In genomic region chr9:121176350-121176749, GRCm38 (mm10) we compare ENCODE assay signal across 34 mouse cellular contexts.
"Had no signal": no experiment of that assay in that cellular context is flagged by ENCODE, and none has a peak within 500 bp of the region (broad histone marks: within the 10 kb centered on the region; RNA-seq: fewer than 3 reads in every experiment).

No protein-coding gene starts in this region.

- H3K36me3 ChIP-seq: heart, embryonic 12.5 days; heart, embryonic 15.5 days; hindbrain, embryonic 15.5 days; intestine, embryonic 15.5 days had no signal

- H3K27ac ChIP-seq: heart, embryonic 13.5 days; heart, embryonic 15.5 days; hindbrain, embryonic 10.5 days; hindbrain, embryonic 12.5 days; hindbrain, embryonic 13.5 days; hindbrain, embryonic 14.5 days; hindbrain, embryonic 15.5 days; hindbrain, postnatal 0 days; intestine, embryonic 15.5 days; kidney, embryonic 15.5 days; kidney, postnatal 0 days; layer of hippocampus, adult 2 months; left cerebral cortex, adult 2 months had no signal

- ATAC-seq: hindbrain, embryonic 16.5 days; hindbrain, postnatal 0 days; inflammation-experienced regulatory T-cells, adult 6 months; intestine, embryonic 15.5 days; intestine, embryonic 16.5 days; intestine, postnatal 0 days had no signal

- DNase-seq: heart, postnatal 10 days; heart, postnatal 14 days; heart, postnatal 36 days; heart, postnatal 4 days; kidney, adult 11 months; kidney, adult 18-20 months; kidney, adult 2 months; kidney, adult 8-10 months; kidney, adult 9 months; kidney, postnatal 10 days; kidney, postnatal 14 days; kidney, postnatal 25 days; kidney, postnatal 4 days; layer of hippocampus, adult 9-11 months; layer of hippocampus, postnatal 36 days had no signal

- H3K9me3 ChIP-seq: hindbrain, embryonic 15.5 days; intestine, embryonic 15.5 days had no signal

- H3K27me3 ChIP-seq: heart, embryonic 12.5 days; heart, embryonic 13.5 days; heart, embryonic 15.5 days; hindbrain, embryonic 12.5 days; hindbrain, embryonic 13.5 days; hindbrain, embryonic 15.5 days; intestine, embryonic 15.5 days; kidney, embryonic 15.5 days had no signal

- H3K4me2 ChIP-seq: heart, embryonic 11.5 days; heart, embryonic 12.5 days; heart, embryonic 13.5 days; heart, embryonic 15.5 days; hindbrain, embryonic 12.5 days; hindbrain, embryonic 13.5 days; hindbrain, embryonic 14.5 days; hindbrain, embryonic 15.5 days; intestine, embryonic 15.5 days; kidney, embryonic 15.5 days had no signal

- H3K9ac ChIP-seq: heart, embryonic 12.5 days; heart, embryonic 13.5 days; heart, embryonic 15.5 days; hindbrain, embryonic 12.5 days; hindbrain, embryonic 13.5 days; hindbrain, embryonic 14.5 days; hindbrain, embryonic 15.5 days; intestine, embryonic 15.5 days; kidney, embryonic 15.5 days had no signal

- H3K4me3 ChIP-seq: heart, embryonic 12.5 days; heart, embryonic 13.5 days; heart, embryonic 15.5 days; hindbrain, embryonic 10.5 days; hindbrain, embryonic 12.5 days; hindbrain, embryonic 13.5 days; hindbrain, embryonic 15.5 days; intestine, embryonic 15.5 days; kidney, embryonic 15.5 days; layer of hippocampus, adult 2 months; left cerebral cortex, adult 2 months had no signal

- H3K4me1 ChIP-seq: heart, embryonic 12.5 days; heart, embryonic 13.5 days; heart, embryonic 15.5 days; hindbrain, embryonic 10.5 days; hindbrain, embryonic 12.5 days; hindbrain, embryonic 13.5 days; intestine, embryonic 15.5 days; kidney, embryonic 15.5 days had no signal
